Mouse (Mus musculus) G1E (cell line): ENCODE measurements at regions not wholly inside any gene's neighbourhood (a gene's known extent, or its start where the extent isn't known, plus 50 kb on each side); places are given as distances from the start of the nearest gene placed in this dataset.

Experiments used
- CTCF ChIP-seq: IDR thresholded peaks from 2 replicates; pipeline ENCODE4 v1.5.1; 2012; ENCODE audit warnings: low read depth, low read length, inconsistent platforms, mixed read lengths
- GATA1 ChIP-seq: IDR thresholded peaks from 2 replicates; pipeline ENCODE4 v1.6.1; 2012; ENCODE audit warnings: borderline replicate concordance, low read length, inconsistent platforms, mixed read lengths
- POLR2AphosphoS5 ChIP-seq: IDR thresholded peaks from 2 replicates; pipeline ENCODE4 v1.6.1; 2012; ENCODE audit warnings: low read depth, low read length, inconsistent platforms; ENCODE audit not compliant: insufficient replicate concordance
- TAL1 ChIP-seq: conservative IDR thresholded peaks from 2 replicates; pipeline ENCODE4 v1.6.1; 2012; ENCODE audit warnings: low read depth, low read length, inconsistent platforms, mixed read lengths

DNA sequence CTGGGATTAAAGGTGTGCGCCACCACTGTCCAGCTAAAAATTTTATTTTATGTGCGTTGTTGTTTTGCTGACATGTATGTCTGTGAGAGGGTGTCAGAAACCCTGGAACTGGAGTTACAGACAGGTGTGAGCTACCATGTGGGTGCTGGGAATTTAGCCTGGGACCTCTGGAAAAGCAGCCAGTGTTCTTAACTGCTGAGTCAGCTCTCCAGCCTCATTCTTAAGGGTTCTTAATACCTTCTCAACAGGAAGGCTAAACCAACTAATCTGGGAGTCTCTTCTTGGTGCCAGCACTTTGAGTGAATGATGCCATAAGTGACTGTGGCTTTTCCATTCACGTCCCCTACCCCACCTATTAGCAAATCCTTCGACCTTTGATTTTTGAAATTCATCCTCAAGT is 104.6 kb upstream of the Teddm2 start:
- TF ChIP-seq GATA1 = no peak
- no peak for TF ChIP-seq CTCF
- TF ChIP-seq TAL1 = no peak
- no peak for TF ChIP-seq POLR2AphosphoS5
